Mouse (Mus musculus) hindbrain, embryonic 16.5 days (tissue): ENCODE data around the gene Krtap27-1. TPM values are rescaled to one million over a fixed set of nuclear protein-coding genes. Genes with fewer than 3 reads are reported as not detected.

Experiments
- ATAC-seq: fragments of 200-750 bp; cut with Nextera tagmentation; 2 replicates; pipeline ENCODE4 v1.8.0; 2017; ENCODE audit warnings: moderate TSS enrichment, moderate library complexity
- H3K27ac ChIP-seq: fragments of 300-500 bp; sonication (generic); 2 replicates; pipeline ENCODE4 v1.5.1; 2014; ENCODE audit warnings: low read depth, mild to moderate bottlenecking, control low read depth, low read length, moderate library complexity
- H3K27me3 ChIP-seq: fragments of 300-500 bp; sonication (generic); replicated peaks from 2 replicates; pipeline ENCODE4 v1.6.1; 2014; ENCODE audit warnings: low read length; ENCODE audit not compliant: control insufficient read depth, insufficient read depth
- H3K36me3 ChIP-seq: fragments of 300-500 bp; sonication (generic); 2 replicates; pipeline ENCODE4 v1.6.1; 2014; ENCODE audit warnings: mild to moderate bottlenecking, low read length, moderate library complexity, mixed read lengths; ENCODE audit not compliant: control insufficient read depth, insufficient read depth
- H3K4me1 ChIP-seq: fragments of 300-500 bp; sonication (generic); 2 replicates; pipeline ENCODE4 v1.6.1; 2014; ENCODE audit warnings: low read depth, low read length; ENCODE audit not compliant: control insufficient read depth, insufficient read depth
- H3K4me2 ChIP-seq: fragments of 300-500 bp; sonication (generic); 2 replicates; pipeline ENCODE4 v1.6.1; 2014; ENCODE audit warnings: mild to moderate bottlenecking, low read length, control low read depth, moderate library complexity
- H3K4me3 ChIP-seq: fragments of 300-500 bp; sonication (generic); 2 replicates; pipeline ENCODE4 v1.5.1; 2014; ENCODE audit warnings: mild to moderate bottlenecking, low read length, control low read depth, moderate library complexity
- H3K9ac ChIP-seq: fragments of 300-500 bp; sonication (generic); 2 replicates; pipeline ENCODE4 v1.6.1; 2014; ENCODE audit warnings: low read depth, mild to moderate bottlenecking, control low read depth, low read length, moderate library complexity
- H3K9me3 ChIP-seq: fragments of 300-500 bp; sonication (generic); 2 replicates; pipeline ENCODE4 v1.6.1; 2014; ENCODE audit warnings: mild to moderate bottlenecking, low read length, moderate library complexity; ENCODE audit not compliant: control insufficient read depth
- WGBS: fragments of 180-500 bp; shearing (Covaris S2); extraction: QIAGEN DNeasy Blood & Tissue Kit; methylation state at CpG from one replicate; pipeline ENCODE4 v1.1.7; 2014; 5-methylcytosine and 5-hydroxymethylcytosine counted together
- polyA plus RNA-seq: library from polyadenylated mRNA; unstranded; fragments of >200 nt; fragmentation: Nextera tagmentation; extraction: Ambion mirVana; gene quantifications from 2 replicates; pipeline ENCODE4 v1.2.1, GENCODE M21; 2015

Krtap27-1 gene
- polyA plus RNA-seq, 1 experiment from 2014 or later = not detected

DNA sequence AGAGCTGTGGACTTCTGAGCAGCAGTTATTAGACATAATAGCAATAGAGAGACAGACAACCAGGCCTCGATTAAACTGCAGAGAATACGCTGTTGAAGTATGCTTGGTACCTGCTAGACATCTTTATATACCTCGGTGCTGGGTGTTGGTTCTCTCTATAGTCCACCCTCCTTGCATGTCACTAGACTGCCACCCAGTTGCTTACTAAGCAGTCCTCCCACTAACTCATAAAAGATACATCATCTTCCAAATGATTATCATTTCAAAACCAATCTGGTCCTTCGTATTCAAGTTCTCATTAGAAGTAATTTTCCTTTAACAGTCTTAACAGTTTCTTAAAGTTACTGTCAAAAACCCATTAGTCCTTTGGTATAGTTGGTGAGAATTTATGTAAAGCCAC is 43.9 kb downstream of the Krtap27-1 start, which contains the start of gene 2310079G19Rik:
2310079G19Rik (minus strand) TSS at position 101 of the 400 bp plus-strand sequence.
- H3K9me3 ChIP-seq = no peaks in the 10 kb centered on the region
- H3K4me2 ChIP-seq = no peak within 1 kb of the TSS
- H3K4me3 ChIP-seq = no peak within 1 kb of the TSS
- 96% methylated on average over 4 of the region's 4 CpGs for WGBS
- H3K27ac ChIP-seq = no peak within 1 kb of the TSS
- no peaks in the 10 kb centered on the region for H3K36me3 ChIP-seq
- ATAC-seq = no peak
- no peak within 1 kb of the TSS for H3K9ac ChIP-seq
- H3K4me1 ChIP-seq = no peaks in the 10 kb centered on the region
- H3K27me3 ChIP-seq = no peaks in the 10 kb centered on the region

Other genes with a start within 250 kb of the Krtap27-1 start
- not detected in 2 replicates for gene Cldn17, start 164.7 kb downstream of the Krtap27-1 start, polyA plus RNA-seq
- not detected in 2 replicates for gene Cldn8, start 108.5 kb downstream of the Krtap27-1 start, polyA plus RNA-seq
- gene Krtap24-1, start 59.4 kb downstream of the Krtap27-1 start, polyA plus RNA-seq = not detected in 2 replicates
- not detected in 2 replicates for gene 2310079G19Rik, start 44.0 kb downstream of the Krtap27-1 start, polyA plus RNA-seq
- gene Krtap26-1, start 23.9 kb downstream of the Krtap27-1 start, polyA plus RNA-seq = not detected in 2 replicates
- not detected in 2 replicates for gene 2310061N02Rik, start 36.3 kb upstream of the Krtap27-1 start, polyA plus RNA-seq
- not detected in 2 replicates for gene Krtap13-1, start 57.2 kb upstream of the Krtap27-1 start, polyA plus RNA-seq
- not detected in 2 replicates for gene Krtap13, start 80.0 kb upstream of the Krtap27-1 start, polyA plus RNA-seq
- not detected in 2 replicates for gene 2310034C09Rik, start 87.2 kb upstream of the Krtap27-1 start, polyA plus RNA-seq
- gene 2310057N15Rik, start 102.5 kb upstream of the Krtap27-1 start, polyA plus RNA-seq = not detected in 2 replicates
- gene Gm5965, start 106.2 kb upstream of the Krtap27-1 start, polyA plus RNA-seq = not detected in 2 replicates
- gene Gm20741, start 140.5 kb upstream of the Krtap27-1 start, polyA plus RNA-seq = not detected in 2 replicates
- gene Krtap15, start 148.5 kb upstream of the Krtap27-1 start, polyA plus RNA-seq = 0.25 TPM in 1 of 2 replicates, not detected in the other
- not detected in 2 replicates for gene Krtap14, start 154.5 kb upstream of the Krtap27-1 start, polyA plus RNA-seq
- not detected in 2 replicates for gene Krtap19-1, start 197.7 kb upstream of the Krtap27-1 start, polyA plus RNA-seq
- gene Krtap19-2, start 202.6 kb upstream of the Krtap27-1 start, polyA plus RNA-seq = not detected in 2 replicates
- not detected in 2 replicates for gene Krtap19-3, start 206.4 kb upstream of the Krtap27-1 start, polyA plus RNA-seq
- not detected in 2 replicates for gene Krtap19-4, start 213.4 kb upstream of the Krtap27-1 start, polyA plus RNA-seq
- not detected in 2 replicates for gene Krtap19-5, start 224.8 kb upstream of the Krtap27-1 start, polyA plus RNA-seq